Mouse (Mus musculus) lung, postnatal 14 days (tissue): ENCODE data around the gene Mettl7a2.

Experiments
- DNase-seq: peaks from one replicate; pipeline ENCODE4 v3.0.0; 2021

Gene Mettl7a2

DNA sequence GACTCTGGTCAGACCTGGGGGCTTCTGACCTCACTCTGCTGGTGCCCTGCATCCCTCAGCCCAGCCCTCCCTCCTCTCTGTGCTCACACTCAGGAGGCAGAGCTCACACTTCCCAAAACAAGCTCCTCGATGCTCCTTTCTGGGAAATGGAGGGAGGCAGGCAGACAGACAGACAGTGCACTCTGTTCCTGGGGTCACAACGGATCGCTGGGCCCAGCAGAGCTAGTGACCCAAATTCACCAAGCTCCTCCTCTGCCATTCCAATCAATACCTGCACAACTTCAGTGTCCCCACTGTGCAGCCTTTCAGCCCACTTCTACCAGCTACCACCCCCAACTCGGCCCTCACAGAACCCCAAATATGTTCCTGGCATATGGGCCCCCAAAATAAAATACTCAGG is 48.8 kb downstream of the Mettl7a2 start:
- DNase-seq, result no peak

- no peak for DNase-seq
These were observed 49.3 kb downstream of the Mettl7a2 start for GRCm38 (mm10) chr15:100402347-100402746.

- no peak for DNase-seq
These were observed 49.8 kb downstream of the Mettl7a2 start for GRCm38 (mm10) chr15:100402798-100403197.

DNA sequence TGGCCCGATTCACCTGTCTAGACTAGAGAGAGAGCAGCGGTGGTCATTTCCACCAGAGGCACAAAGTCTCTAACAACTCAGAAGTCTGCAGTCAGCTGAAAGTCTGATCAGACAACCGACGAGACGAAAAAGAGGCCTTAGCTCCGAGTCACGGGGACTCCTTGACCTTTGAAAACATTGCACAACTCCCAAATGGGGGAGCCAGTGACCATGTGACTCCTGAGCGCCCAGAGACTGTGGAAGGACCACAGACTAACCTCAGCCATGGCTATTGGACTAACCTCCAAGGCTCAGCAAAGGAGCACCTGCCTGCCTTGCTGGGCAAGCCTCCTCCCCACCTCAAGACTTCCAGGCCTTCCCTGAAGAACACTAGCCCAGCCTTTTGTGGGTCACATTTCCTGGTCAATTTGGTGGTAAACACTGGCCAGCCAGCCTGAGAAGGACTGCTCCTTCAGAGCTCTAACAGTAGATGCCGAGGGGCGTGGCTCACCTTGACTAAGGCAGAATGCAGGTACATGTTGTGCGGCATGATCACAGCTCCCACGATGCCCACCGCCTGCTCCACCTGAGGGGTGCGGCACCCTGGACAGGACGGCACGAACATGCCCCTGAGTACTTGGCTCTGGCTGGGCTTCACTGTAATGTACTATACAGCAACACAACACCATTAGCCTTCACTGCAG is 50.5 kb downstream of the Mettl7a2 start:
- peak; percentile 37 for DNase-seq

GRCm38 (mm10) chr15:100406088-100406487 is 53.1 kb downstream of the Mettl7a2 start:
- DNase-seq, result no peak

DNA sequence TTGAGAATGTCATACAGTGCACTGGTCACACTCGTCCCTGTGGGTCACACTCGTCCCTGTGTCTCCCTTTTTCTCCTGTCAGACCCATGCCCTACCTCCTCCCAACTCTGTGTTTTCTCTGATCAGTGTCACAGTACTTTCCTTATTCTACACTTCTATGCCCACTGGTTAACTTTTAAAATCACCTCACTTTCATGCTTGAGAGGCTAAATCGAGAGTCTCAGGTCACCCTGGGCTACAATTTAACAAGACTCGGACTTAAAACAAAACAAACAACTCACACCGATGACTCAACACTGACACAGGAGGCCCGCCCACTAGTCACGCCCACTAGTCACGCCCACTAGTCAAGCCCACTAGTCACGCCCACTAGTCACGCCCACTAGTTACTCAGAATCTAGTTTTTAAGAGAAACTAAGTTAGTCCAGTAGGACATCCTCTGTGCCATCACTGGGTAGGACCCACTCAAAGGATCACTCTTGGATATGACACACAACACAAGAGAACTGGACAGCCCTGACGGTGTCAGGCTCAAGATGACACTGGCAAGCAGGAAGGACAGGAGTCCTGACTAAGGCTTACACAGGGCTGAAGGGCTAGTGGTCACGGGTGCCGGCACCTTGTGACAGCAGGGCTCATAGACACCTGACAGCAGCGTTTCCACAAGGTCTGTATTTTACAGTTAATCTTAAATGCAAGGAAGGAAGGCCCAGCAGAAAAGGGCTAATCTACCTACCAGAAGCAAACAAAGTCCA is 58.1 kb downstream of the Mettl7a2 start:
- peak; percentile 47 for DNase-seq
